Comparison of ENCODE assay signal across 8 mouse cellular contexts in genomic region chr16:32878972-32879926, GRCm38 (mm10). TPM values are rescaled to one million over a fixed set of nuclear protein-coding genes. Genes with fewer than 3 reads are reported as not detected.
A peak's percentile ranks its signal among the peaks of the same experiment; 100 is the strongest.
DNase-seq lines count a peak whose midpoint lies in the region; ATAC-seq lines count a peak whose summit lies in the region.

No protein-coding gene starts in this region.

- ATAC-seq in liver, embryonic 11.5 days (replicated peaks; ENCODE audit: low FRiP score): no peak
- ATAC-seq in embryonic facial prominence, embryonic 12.5 days (ENCODE audit: insufficient number of reproducible peaks, insufficient read depth, low FRiP score, low TSS enrichment): no peak
- ATAC-seq in limb, embryonic 11.5 days (ENCODE audit: insufficient number of reproducible peaks, low FRiP score, low TSS enrichment, low read depth): no peak

- no peak overlapping the region for H3K27ac ChIP-seq in liver, embryonic 11.5 days (ENCODE audit: low read depth, low read length)
- H3K27ac ChIP-seq in embryonic facial prominence, embryonic 12.5 days: no peak overlapping the region
- H3K27ac ChIP-seq in limb, embryonic 11.5 days (replicated peaks; ENCODE audit: low read depth, low read length): no peak overlapping the region

- peaks cover 9% of the 10 kb centered on the region for H3K4me1 ChIP-seq in liver, embryonic 11.5 days (replicated peaks; ENCODE audit: control insufficient read depth, insufficient read depth, low read length)
- peaks cover 10% of the 10 kb centered on the region for H3K4me1 ChIP-seq in embryonic facial prominence, embryonic 12.5 days
- peaks cover 4% of the 10 kb centered on the region; the same call in 1 of the 2 replicates for H3K4me1 ChIP-seq in limb, embryonic 11.5 days (ENCODE audit: control insufficient read depth, insufficient read depth, low read length)

- 80% methylated on average over 14 of the region's 14 CpGs for WGBS in liver, embryonic 11.5 days
- 87% methylated on average over 14 of the region's 14 CpGs for WGBS in embryonic facial prominence, embryonic 12.5 days
- 87% methylated on average over 14 of the region's 14 CpGs for WGBS in limb, embryonic 11.5 days

- H3K9ac ChIP-seq in liver, embryonic 11.5 days (ENCODE audit: low read depth, low read length): no peak overlapping the region
- peak overlapping the region; percentile 33 for H3K9ac ChIP-seq in embryonic facial prominence, embryonic 12.5 days
- no peak overlapping the region for H3K9ac ChIP-seq in limb, embryonic 11.5 days (ENCODE audit: low read length)

- intact Hi-C loops in left cerebral cortex, postnatal 4 days (cut with DNase I): no loop called here
- intact Hi-C loops in gastrocnemius, postnatal 14 days (cut with DNase I; ENCODE audit: low total_unique reads): loop anchor here (5.0 kb wide), 2 partner anchors 52 to 67 kb away; partner anchors contain the start of gene Smbd1

- no peaks in the 10 kb centered on the region for H3K36me3 ChIP-seq in liver, embryonic 11.5 days (ENCODE audit: control insufficient read depth, insufficient read depth, low read length)
- H3K36me3 ChIP-seq in embryonic facial prominence, embryonic 12.5 days: 0 out of 2 replicates have a peak, but pooled peaks cover 4% of the 10 kb centered on the region
- no peaks in the 10 kb centered on the region for H3K36me3 ChIP-seq in limb, embryonic 11.5 days (ENCODE audit: control insufficient read depth, insufficient read depth, low read length)

- H3K4me3 ChIP-seq in liver, embryonic 11.5 days (ENCODE audit: low read depth, low read length): peak overlapping the region; percentile 95; the same call in 1 of the 2 replicates
- peak overlapping the region; percentile 77 for H3K4me3 ChIP-seq in embryonic facial prominence, embryonic 12.5 days
- H3K4me3 ChIP-seq in limb, embryonic 11.5 days (ENCODE audit: low read depth, low read length): peak overlapping the region; percentile 96

- no peaks in the 10 kb centered on the region for H3K27me3 ChIP-seq in liver, embryonic 11.5 days (replicated peaks; ENCODE audit: control insufficient read depth, insufficient read depth, low read length)
- no peaks in the 10 kb centered on the region for H3K27me3 ChIP-seq in embryonic facial prominence, embryonic 12.5 days
- no peaks in the 10 kb centered on the region for H3K27me3 ChIP-seq in limb, embryonic 11.5 days (ENCODE audit: control insufficient read depth, insufficient read depth, low read length)

- H3K4me2 ChIP-seq in liver, embryonic 11.5 days: peak overlapping the region; percentile 93
- H3K4me2 ChIP-seq in embryonic facial prominence, embryonic 12.5 days (replicated peaks): peak overlapping the region; percentile 63
- peak overlapping the region; percentile 81 for H3K4me2 ChIP-seq in limb, embryonic 11.5 days (ENCODE audit: low read depth, severe bottlenecking)

- DNase-seq in liver, embryonic 11.5 days (ENCODE audit: low spot score): no peak
- no peak for DNase-seq in liver
- DNase-seq in limb, embryonic 11.5 days (ENCODE audit: low spot score): no peak
- peak; percentile 16 for DNase-seq in retina, postnatal 1 day
- no peak for DNase-seq in urinary bladder, postnatal 10 days (ENCODE audit: low spot score)
- DNase-seq in left cerebral cortex, postnatal 4 days: no peak
- DNase-seq in gastrocnemius, postnatal 14 days: no peak

- no peaks in the 10 kb centered on the region for H3K9me3 ChIP-seq in liver, embryonic 11.5 days (ENCODE audit: control insufficient read depth, low read length)
- H3K9me3 ChIP-seq in embryonic facial prominence, embryonic 12.5 days: no peaks in the 10 kb centered on the region
- no peaks in the 10 kb centered on the region for H3K9me3 ChIP-seq in limb, embryonic 11.5 days (ENCODE audit: control insufficient read depth, low read length)

RNA-seq across cellular contexts. Expression of gene Rubcn, which starts 1.7 kb away (rescaled TPM):
- polyA plus RNA-seq in liver, embryonic 11.5 days (2014; fragmentation: Nextera tagmentation; extraction: Ambion mirVana): 10.6 and 11.0 TPM in 2 replicates
- polyA plus RNA-seq in embryonic facial prominence, embryonic 12.5 days (2016; fragmentation: Nextera tagmentation; extraction: Ambion mirVana): 19.0 and 20.8 TPM in 2 replicates
- polyA plus RNA-seq in limb, embryonic 11.5 days (2014; fragmentation: Nextera tagmentation; extraction: Ambion mirVana): 12.4 and 16.5 TPM in 2 replicates
- total RNA-seq in left cerebral cortex, postnatal 4 days (2021): 10 to 100 TPM; 72.4 to 78.3 TPM
- total RNA-seq in gastrocnemius, postnatal 14 days (2021): 10 to 100 TPM; 28.8 to 30.0 TPM

RNA-seq across cellular contexts. Expression of gene Fyttd1, which starts 1.9 kb away (rescaled TPM):
- 79.9 and 92.7 TPM in 2 replicates for polyA plus RNA-seq in liver, embryonic 11.5 days (2014; fragmentation: Nextera tagmentation; extraction: Ambion mirVana)
- polyA plus RNA-seq in embryonic facial prominence, embryonic 12.5 days (2016; fragmentation: Nextera tagmentation; extraction: Ambion mirVana): 106 and 124 TPM in 2 replicates
- 120 and 123 TPM in 2 replicates for polyA plus RNA-seq in limb, embryonic 11.5 days (2014; fragmentation: Nextera tagmentation; extraction: Ambion mirVana)
- total RNA-seq in left cerebral cortex, postnatal 4 days (2021): 100 to 1,000 TPM; 120 to 139 TPM
- 100 to 1,000 TPM; 108 to 111 TPM for total RNA-seq in gastrocnemius, postnatal 14 days (2021)

RNA-seq across cellular contexts. Expression of gene Lrch3, which starts 34.7 kb away (rescaled TPM):
- polyA plus RNA-seq in liver, embryonic 11.5 days (2014; fragmentation: Nextera tagmentation; extraction: Ambion mirVana): 15.9 and 16.3 TPM in 2 replicates
- 42.6 and 43.7 TPM in 2 replicates for polyA plus RNA-seq in embryonic facial prominence, embryonic 12.5 days (2016; fragmentation: Nextera tagmentation; extraction: Ambion mirVana)
- polyA plus RNA-seq in limb, embryonic 11.5 days (2014; fragmentation: Nextera tagmentation; extraction: Ambion mirVana): 31.3 and 38.1 TPM in 2 replicates
- 10 to 100 TPM; 46.9 to 47.9 TPM for total RNA-seq in left cerebral cortex, postnatal 4 days (2021)
- 10 to 100 TPM; 18.1 to 21.7 TPM for total RNA-seq in gastrocnemius, postnatal 14 days (2021)
